Mouse (Mus musculus) forebrain, embryonic 13.5 days (tissue): Measurements from ENCODE around the gene Sept9. TPM values are rescaled to one million over a fixed set of nuclear protein-coding genes. Genes with fewer than 3 reads are reported as not detected.

Source experiments
- ATAC-seq: fragments of 200-750 bp; cut with Nextera tagmentation; 2 replicates; pipeline ENCODE4 v1.8.0; 2017
- H3K27ac ChIP-seq: fragments of 300-500 bp; sonication (generic); 2 replicates; pipeline ENCODE4 v1.5.1; 2015; ENCODE audit warnings: inconsistent platforms, mild to moderate bottlenecking, moderate library complexity
- H3K27me3 ChIP-seq: fragments of 300-500 bp; sonication (generic); 2 replicates; pipeline ENCODE4 v1.6.1; 2015; ENCODE audit warnings: mild to moderate bottlenecking, inconsistent platforms
- H3K36me3 ChIP-seq: fragments of 300-500 bp; sonication (generic); 2 replicates; pipeline ENCODE4 v1.6.1; 2015; ENCODE audit warnings: mild to moderate bottlenecking, inconsistent platforms; ENCODE audit not compliant: poor library complexity, severe bottlenecking
- H3K4me1 ChIP-seq: fragments of 300-500 bp; sonication (generic); 2 replicates; pipeline ENCODE4 v1.6.1; 2015; ENCODE audit warnings: inconsistent platforms
- H3K4me2 ChIP-seq: fragments of 300-500 bp; sonication (generic); 2 replicates; pipeline ENCODE4 v1.6.1; 2015; ENCODE audit warnings: inconsistent platforms, mild to moderate bottlenecking, moderate library complexity
- H3K4me3 ChIP-seq: fragments of 300-500 bp; sonication (generic); 2 replicates; pipeline ENCODE4 v1.5.1; 2015; ENCODE audit warnings: mild to moderate bottlenecking, inconsistent platforms
- H3K9ac ChIP-seq: fragments of 300-500 bp; sonication (generic); 2 replicates; pipeline ENCODE4 v1.6.1; 2015; ENCODE audit warnings: mild to moderate bottlenecking, inconsistent platforms
- H3K9me3 ChIP-seq: fragments of 300-500 bp; sonication (generic); replicated peaks from 2 replicates; pipeline ENCODE4 v1.6.1; 2016; ENCODE audit warnings: inconsistent platforms
- WGBS: fragments of 180-500 bp; shearing (Covaris S2); methylation state at CpG from one replicate; pipeline ENCODE4 v1.1.7; 2015; 5-methylcytosine and 5-hydroxymethylcytosine counted together
- polyA plus RNA-seq: library from polyadenylated mRNA; unstranded; fragments of >200 nt; fragmentation: Nextera tagmentation; extraction: Ambion mirVana; gene quantifications from 2 replicates; pipeline ENCODE4 v1.2.1, GENCODE M21; 2015

Gene Sept9
- polyA plus RNA-seq, 1 experiment from 2014 or later = 142 TPM

- no peak for ATAC-seq
- Histone ChIP-seq H3K4me1 (peaks cover 4% of the 10 kb centered on the region), H3K9ac (no peak overlapping the region), H3K4me2 (no peak overlapping the region), H3K36me3 (no peaks in the 10 kb centered on the region), H3K9me3 (peaks cover 31% of the 10 kb centered on the region), H3K27ac (no peak overlapping the region), H3K27me3 (no peaks in the 10 kb centered on the region), H3K4me3 (no peak overlapping the region)
- 91% methylated on average over 5 of the region's 5 CpGs for WGBS
Measured at GRCm38 (mm10) chr11:117179902-117180301, 19.6 kb upstream of the Sept9 start.

- Histone ChIP-seq H3K9ac (no peak overlapping the region), H3K27me3 (no peaks in the 10 kb centered on the region), H3K4me1 (no peaks in the 10 kb centered on the region), H3K4me2 (no peak overlapping the region), H3K4me3 (no peak overlapping the region), H3K9me3 (peaks cover 31% of the 10 kb centered on the region), H3K36me3 (no peaks in the 10 kb centered on the region), H3K27ac (no peak overlapping the region)
- 94% methylated on average over 3 of the region's 3 CpGs for WGBS
- no peak for ATAC-seq
Measured at GRCm38 (mm10) chr11:117182808-117183207, 16.7 kb upstream of the Sept9 start.

GRCm38 (mm10) chr11:117183299-117183698 lies 16.2 kb upstream of the Sept9 start:
- H3K36me3 ChIP-seq = no peaks in the 10 kb centered on the region
- H3K4me1 ChIP-seq = no peaks in the 10 kb centered on the region
- 77% methylated on average over 3 of the region's 3 CpGs for WGBS
- H3K4me3 ChIP-seq = no peak overlapping the region
- H3K9me3 ChIP-seq = peaks cover 31% of the 10 kb centered on the region
- ATAC-seq = no peak
- no peak overlapping the region for H3K9ac ChIP-seq
- no peak overlapping the region for H3K27ac ChIP-seq
- no peak overlapping the region for H3K4me2 ChIP-seq
- H3K27me3 ChIP-seq = no peaks in the 10 kb centered on the region

- H3K36me3 ChIP-seq = no peaks in the 10 kb centered on the region
- H3K27ac ChIP-seq = no peak overlapping the region
- no peak overlapping the region for H3K4me2 ChIP-seq
- H3K4me3 ChIP-seq = no peak overlapping the region
- H3K4me1 ChIP-seq = no peaks in the 10 kb centered on the region
- peaks cover 31% of the 10 kb centered on the region for H3K9me3 ChIP-seq
- no peaks in the 10 kb centered on the region for H3K27me3 ChIP-seq
- 84% methylated on average over 5 of the region's 5 CpGs for WGBS
- no peak for ATAC-seq
- no peak overlapping the region for H3K9ac ChIP-seq
Measured at GRCm38 (mm10) chr11:117183841-117184240, 15.6 kb upstream of the Sept9 start.

- WGBS = 60% methylated on average over 21 of the region's 21 CpGs
Measured at GRCm38 (mm10) chr11:117185076-117185933, 14.2 kb upstream of the Sept9 start.

GRCm38 (mm10) chr11:117191524-117191923 lies 7.9 kb upstream of the Sept9 start:
- no peak overlapping the region for H3K27ac ChIP-seq
- no peak overlapping the region for H3K4me3 ChIP-seq
- H3K4me1 ChIP-seq = no peaks in the 10 kb centered on the region
- ATAC-seq = no peak
- no peak overlapping the region for H3K4me2 ChIP-seq
- no peak overlapping the region for H3K9ac ChIP-seq
- H3K27me3 ChIP-seq = no peaks in the 10 kb centered on the region
- no peaks in the 10 kb centered on the region for H3K9me3 ChIP-seq
- no peaks in the 10 kb centered on the region for H3K36me3 ChIP-seq
- 73% methylated on average over 5 of the region's 5 CpGs for WGBS

More at GRCm38 (mm10) chr11:117185076-117185933, 14.2 kb upstream of the Sept9 start:
- Histone ChIP-seq H3K27ac (no peak overlapping the region), H3K4me1 (no peaks in the 10 kb centered on the region), H3K27me3 (no peaks in the 10 kb centered on the region), H3K4me2 (no peak overlapping the region), H3K36me3 (no peaks in the 10 kb centered on the region), H3K9me3 (peaks cover 25% of the 10 kb centered on the region), H3K9ac (no peak overlapping the region), H3K4me3 (no peak overlapping the region)
- no peak for ATAC-seq

- 84% methylated on average over 11 of the region's 11 CpGs for WGBS
- H3K9me3 ChIP-seq = no peaks in the 10 kb centered on the region
- H3K9ac ChIP-seq = no peak overlapping the region
Measured at GRCm38 (mm10) chr11:117194475-117194937, 5.0 kb upstream of the Sept9 start.

GRCm38 (mm10) chr11:117195616-117196015 lies 3.8 kb upstream of the Sept9 start:
- Histone ChIP-seq H3K4me1 (peaks cover 10% of the 10 kb centered on the region), H3K4me2 (no peak overlapping the region), H3K27ac (no peak overlapping the region), H3K36me3 (no peaks in the 10 kb centered on the region), H3K27me3 (peaks cover 35% of the 10 kb centered on the region), H3K4me3 (no peak overlapping the region), H3K9me3 (no peaks in the 10 kb centered on the region), H3K9ac (no peak overlapping the region)
- 93% methylated on average over 6 of the region's 6 CpGs for WGBS
- no peak for ATAC-seq

More at GRCm38 (mm10) chr11:117194475-117194937, 5.0 kb upstream of the Sept9 start:
- H3K4me3 ChIP-seq = no peak overlapping the region
- H3K27me3 ChIP-seq = peaks cover 23% of the 10 kb centered on the region
- H3K4me1 ChIP-seq = peaks cover 5% of the 10 kb centered on the region
- H3K4me2 ChIP-seq = no peak overlapping the region
- no peak for ATAC-seq
- no peaks in the 10 kb centered on the region for H3K36me3 ChIP-seq
- H3K27ac ChIP-seq = no peak overlapping the region

- no peak overlapping the region for H3K27ac ChIP-seq
- no peak overlapping the region for H3K4me2 ChIP-seq
- no peak overlapping the region for H3K4me3 ChIP-seq
- H3K9me3 ChIP-seq = no peaks in the 10 kb centered on the region
- H3K4me1 ChIP-seq = peaks cover 10% of the 10 kb centered on the region
- 91% methylated on average over 7 of the region's 7 CpGs for WGBS
- ATAC-seq = no peak
- no peak overlapping the region for H3K9ac ChIP-seq
- H3K36me3 ChIP-seq = no peaks in the 10 kb centered on the region
- H3K27me3 ChIP-seq = peaks cover 45% of the 10 kb centered on the region
Measured at GRCm38 (mm10) chr11:117196681-117197080, 2.8 kb upstream of the Sept9 start.

GRCm38 (mm10) chr11:117198122-117198521 lies 1.3 kb upstream of the Sept9 start:
- Histone ChIP-seq H3K36me3 (no peaks in the 10 kb centered on the region), H3K9ac (no peak overlapping the region), H3K4me1 (peaks cover 10% of the 10 kb centered on the region), H3K9me3 (no peaks in the 10 kb centered on the region), H3K4me2 (no peak overlapping the region), H3K4me3 (no peak overlapping the region), H3K27ac (no peak overlapping the region), H3K27me3 (peaks cover 51% of the 10 kb centered on the region)
- 84% methylated on average over 5 of the region's 5 CpGs for WGBS
- no peak for ATAC-seq

GRCm38 (mm10) chr11:117201846-117202245 lies 2.4 kb downstream of the Sept9 start:
- no peak overlapping the region for H3K27ac ChIP-seq
- H3K9me3 ChIP-seq = no peaks in the 10 kb centered on the region
- H3K4me1 ChIP-seq = peaks cover 14% of the 10 kb centered on the region
- 81% methylated on average over 12 of the region's 12 CpGs for WGBS
- H3K9ac ChIP-seq = no peak overlapping the region
- ATAC-seq = no peak
- H3K27me3 ChIP-seq = peaks cover 57% of the 10 kb centered on the region
- H3K4me3 ChIP-seq = no peak overlapping the region
- H3K36me3 ChIP-seq = no peaks in the 10 kb centered on the region
- H3K4me2 ChIP-seq = no peak overlapping the region

- Histone ChIP-seq H3K9ac (no peak overlapping the region), H3K27ac (no peak overlapping the region), H3K9me3 (no peaks in the 10 kb centered on the region), H3K4me3 (no peak overlapping the region), H3K27me3 (peaks cover 32% of the 10 kb centered on the region), H3K36me3 (no peaks in the 10 kb centered on the region), H3K4me2 (no peak overlapping the region), H3K4me1 (peaks cover 9% of the 10 kb centered on the region)
- ATAC-seq = no peak
- WGBS = 89% methylated on average over 8 of the region's 8 CpGs
Measured at GRCm38 (mm10) chr11:117204606-117205005, 5.1 kb downstream of the Sept9 start.
